Mouse (Mus musculus) lung, embryonic 15.5 days (tissue): Measurements from ENCODE around the gene Gm21958. TPM values are rescaled to one million over a fixed set of nuclear protein-coding genes. Genes with fewer than 3 reads are reported as not detected.

ENCODE experiments used
- ATAC-seq: fragments of 200-750 bp; cut with Nextera tagmentation; 2 replicates; pipeline ENCODE4 v1.8.0; 2017; ENCODE audit warnings: moderate number of reproducible peaks, borderline replicate concordance; ENCODE audit not compliant: low FRiP score, low TSS enrichment; ENCODE audit errors: extremely low read depth
- H3K27ac ChIP-seq: fragments of 300-500 bp; sonication (generic); 2 replicates; pipeline ENCODE4 v1.5.1; 2015; ENCODE audit warnings: moderate library complexity, mild to moderate bottlenecking, inconsistent platforms
- H3K27me3 ChIP-seq: fragments of 300-500 bp; sonication (generic); 2 replicates; pipeline ENCODE4 v1.6.1; 2015; ENCODE audit warnings: inconsistent platforms
- H3K36me3 ChIP-seq: fragments of 300-500 bp; sonication (generic); 2 replicates; pipeline ENCODE4 v1.6.1; 2015; ENCODE audit warnings: inconsistent platforms
- H3K4me1 ChIP-seq: fragments of 300-500 bp; sonication (generic); 2 replicates; pipeline ENCODE4 v1.6.1; 2015; ENCODE audit warnings: inconsistent platforms
- H3K4me2 ChIP-seq: fragments of 300-500 bp; sonication (generic); 2 replicates; pipeline ENCODE4 v1.6.1; 2015; ENCODE audit warnings: inconsistent platforms, mild to moderate bottlenecking, moderate library complexity
- H3K4me3 ChIP-seq: fragments of 300-500 bp; sonication (generic); 2 replicates; pipeline ENCODE4 v1.5.1; 2015; ENCODE audit warnings: mild to moderate bottlenecking, inconsistent platforms
- H3K9ac ChIP-seq: fragments of 300-500 bp; sonication (generic); 2 replicates; pipeline ENCODE4 v1.6.1; 2015; ENCODE audit warnings: inconsistent platforms
- H3K9me3 ChIP-seq: fragments of 300-500 bp; sonication (generic); 2 replicates; pipeline ENCODE4 v1.6.1; 2016; ENCODE audit warnings: inconsistent platforms
- WGBS: fragments of 180-500 bp; shearing (Covaris S2); methylation state at CpG from one replicate; pipeline ENCODE4 v1.1.7; 2015; 5-methylcytosine and 5-hydroxymethylcytosine counted together
- polyA plus RNA-seq: library from polyadenylated mRNA; unstranded; fragments of >200 nt; fragmentation: Nextera tagmentation; extraction: Ambion mirVana; gene quantifications from 2 replicates; pipeline ENCODE4 v1.2.1, GENCODE M21; 2015

The Gm21958 gene
- polyA plus RNA-seq, 1 experiment from 2014 or later = 0.65 TPM

- H3K27me3 ChIP-seq = no peaks in the 10 kb centered on the region
- H3K4me1 ChIP-seq = 0 out of 2 replicates have a peak, but pooled peaks cover 4% of the 10 kb centered on the region
- no peak overlapping the region for H3K4me2 ChIP-seq
- H3K9ac ChIP-seq = no peak overlapping the region
- 67% methylated on average over 2 of the region's 2 CpGs for WGBS
- no peaks in the 10 kb centered on the region for H3K9me3 ChIP-seq
- ATAC-seq = no peak
- no peak overlapping the region for H3K27ac ChIP-seq
- H3K4me3 ChIP-seq = no peak overlapping the region
- no peaks in the 10 kb centered on the region for H3K36me3 ChIP-seq
These were observed 37.3 kb downstream of the Gm21958 start for GRCm38 (mm10) chr3:54676818-54677217.

GRCm38 (mm10) chr3:54672557-54673529, 41.3 kb downstream of the Gm21958 start:
- ATAC-seq = no peak

GRCm38 (mm10) chr3:54672111-54672510, 42.0 kb downstream of the Gm21958 start:
- Histone ChIP-seq H3K4me1 (0 out of 2 replicates have a peak, but pooled peaks cover 4% of the 10 kb centered on the region), H3K9me3 (no peaks in the 10 kb centered on the region), H3K27ac (no peak overlapping the region), H3K4me2 (no peak overlapping the region), H3K4me3 (no peak overlapping the region), H3K9ac (no peak overlapping the region), H3K27me3 (no peaks in the 10 kb centered on the region), H3K36me3 (no peaks in the 10 kb centered on the region)
- ATAC-seq = no peak
- WGBS = 26% methylated on average over 3 of the region's 3 CpGs

More at GRCm38 (mm10) chr3:54672557-54673529, 41.3 kb downstream of the Gm21958 start:
- no peaks in the 10 kb centered on the region for H3K9me3 ChIP-seq
- no peak overlapping the region for H3K27ac ChIP-seq
- 41% methylated on average over 13 of the region's 13 CpGs for WGBS
- H3K4me3 ChIP-seq = no peak overlapping the region
- no peaks in the 10 kb centered on the region for H3K36me3 ChIP-seq
- H3K9ac ChIP-seq = no peak overlapping the region
- no peak overlapping the region for H3K4me2 ChIP-seq
- 0 out of 2 replicates have a peak, but pooled peaks cover 4% of the 10 kb centered on the region for H3K4me1 ChIP-seq
- H3K27me3 ChIP-seq = no peaks in the 10 kb centered on the region

DNA sequence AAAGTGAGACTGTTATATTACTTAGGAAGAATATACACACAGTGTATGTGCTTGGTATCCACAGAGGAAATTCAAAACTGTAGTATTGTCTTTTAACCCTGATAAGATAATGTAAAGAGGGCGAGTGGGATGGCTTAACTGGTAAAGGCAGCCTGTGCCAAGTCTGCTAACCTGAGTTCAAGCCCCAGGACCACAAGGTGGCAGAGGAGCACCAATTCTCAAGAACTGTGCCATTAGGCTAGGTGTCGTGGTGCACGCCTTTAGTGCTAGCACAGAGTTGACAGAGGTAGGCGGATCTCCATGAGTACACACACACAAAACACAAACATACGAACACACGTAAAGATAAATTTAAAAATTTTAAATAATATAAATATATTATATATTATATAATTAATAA, 44.6 kb downstream of the Gm21958 start:
- Histone ChIP-seq H3K27ac (no peak overlapping the region), H3K4me2 (no peak overlapping the region)
- WGBS = 82% methylated on average over 6 of the region's 6 CpGs

DNA sequence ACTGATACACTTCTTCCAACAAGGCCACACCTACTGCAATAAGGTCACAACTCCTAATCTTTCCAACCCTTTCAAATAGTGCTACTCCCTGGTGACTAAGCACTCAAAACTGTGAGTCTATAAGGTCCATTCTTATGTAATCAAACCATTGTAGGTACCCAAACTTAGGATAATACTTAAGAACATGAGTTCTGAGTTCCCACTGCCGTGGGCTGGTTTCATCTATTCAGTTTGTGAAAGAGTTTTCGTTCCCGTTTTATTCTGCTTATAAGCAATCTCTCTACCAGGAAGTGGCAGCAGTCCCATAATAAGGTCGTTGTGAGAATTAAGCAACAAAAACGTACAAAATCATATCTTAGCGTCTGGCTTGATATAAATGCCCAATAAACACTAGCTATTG, 45.4 kb downstream of the Gm21958 start:
- 72% methylated on average over 6 of the region's 6 CpGs for WGBS
- Histone ChIP-seq H3K27ac (no peak overlapping the region), H3K4me1 (0 out of 2 replicates have a peak, but pooled peaks cover 4% of the 10 kb centered on the region), H3K27me3 (no peaks in the 10 kb centered on the region), H3K4me3 (no peak overlapping the region), H3K9ac (no peak overlapping the region), H3K4me2 (no peak overlapping the region), H3K36me3 (no peaks in the 10 kb centered on the region), H3K9me3 (no peaks in the 10 kb centered on the region)
- no peak for ATAC-seq

More for the DNA sequence above, 44.6 kb downstream of the Gm21958 start:
- no peak for ATAC-seq
- Histone ChIP-seq H3K36me3 (no peaks in the 10 kb centered on the region), H3K27me3 (no peaks in the 10 kb centered on the region), H3K4me1 (0 out of 2 replicates have a peak, but pooled peaks cover 4% of the 10 kb centered on the region), H3K9ac (no peak overlapping the region), H3K4me3 (no peak overlapping the region), H3K9me3 (no peaks in the 10 kb centered on the region)

DNA sequence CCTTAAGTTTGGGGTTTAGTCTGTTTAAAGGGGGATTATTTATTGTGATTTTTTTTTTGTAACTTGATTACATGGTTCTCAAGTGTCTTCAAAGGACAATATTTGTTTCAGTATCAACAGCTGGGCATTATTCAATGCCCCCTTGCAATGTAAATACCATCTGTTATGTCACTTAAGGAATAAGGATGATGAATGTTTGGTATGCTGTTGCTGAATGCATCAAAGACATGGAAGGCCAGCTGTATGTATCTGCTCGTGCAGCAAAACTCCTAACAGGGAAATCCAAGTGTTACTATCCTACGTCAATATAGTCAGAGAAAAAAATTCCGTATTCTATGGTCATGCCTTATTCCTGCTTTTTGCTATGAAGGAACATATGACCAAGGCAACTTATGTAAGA, 46.0 kb downstream of the Gm21958 start:
- 67% methylated on average over 3 of the region's 3 CpGs for WGBS
- H3K9me3 ChIP-seq = no peaks in the 10 kb centered on the region
- no peak overlapping the region for H3K4me2 ChIP-seq
- no peak overlapping the region for H3K27ac ChIP-seq
- no peak overlapping the region for H3K4me3 ChIP-seq
- H3K4me1 ChIP-seq = 0 out of 2 replicates have a peak, but pooled peaks cover 2% of the 10 kb centered on the region
- H3K27me3 ChIP-seq = no peaks in the 10 kb centered on the region
- H3K9ac ChIP-seq = no peak overlapping the region
- no peak for ATAC-seq
- no peaks in the 10 kb centered on the region for H3K36me3 ChIP-seq

Other genes with a start within 250 kb of the Gm21958 start
- gene Supt20, start 21.5 kb downstream of the Gm21958 start, polyA plus RNA-seq = 87.1 and 89.7 TPM in 2 replicates
- 138 and 140 TPM in 2 replicates for gene Exosc8, start 21.0 kb upstream of the Gm21958 start, polyA plus RNA-seq
- 53.3 and 54.2 TPM in 2 replicates for gene Alg5, start 21.2 kb upstream of the Gm21958 start, polyA plus RNA-seq
- gene Smad9, start 41.2 kb upstream of the Gm21958 start, polyA plus RNA-seq = 1.6 and 2.0 TPM in 2 replicates
- 31.3 and 32.8 TPM in 2 replicates for gene Rfxap, start 93.4 kb upstream of the Gm21958 start, polyA plus RNA-seq
- not detected in 2 replicates for gene Sertm1, start 201.5 kb upstream of the Gm21958 start, polyA plus RNA-seq